Mouse (Mus musculus): Measurements from ENCODE around the gene Kazald1. TPM values are rescaled to one million over a fixed set of nuclear protein-coding genes. Genes with fewer than 3 reads are reported as not detected.

The Kazald1 gene
- polyA plus RNA-seq, 1 experiment from 2014 or later, result 38.5 TPM

- peaks cover 30% of the 10 kb centered on the region for H3K4me1 ChIP-seq
- ATAC-seq (ENCODE audit: insufficient number of reproducible peaks, low FRiP score, low TSS enrichment, low read depth), result no peak
- H3K4me3 ChIP-seq, result no peak overlapping the region
- peaks cover 52% of the 10 kb centered on the region for H3K36me3 ChIP-seq
- H3K27me3 ChIP-seq, result no peaks in the 10 kb centered on the region
- H3K9me3 ChIP-seq, result no peaks in the 10 kb centered on the region
- no peak overlapping the region for H3K4me2 ChIP-seq
- no peak overlapping the region for H3K9ac ChIP-seq
- WGBS, result 89% methylated on average over 8 of the region's 8 CpGs
- no peak overlapping the region for H3K27ac ChIP-seq
Measured at GRCm38 (mm10) chr19:45053451-45053850, 21.6 kb upstream of the Kazald1 start.

- Histone ChIP-seq H3K4me1 (peaks cover 24% of the 10 kb centered on the region), H3K4me3 (no peak overlapping the region), H3K27me3 (no peaks in the 10 kb centered on the region), H3K9me3 (no peaks in the 10 kb centered on the region), H3K36me3 (peaks cover 45% of the 10 kb centered on the region), H3K4me2 (no peak overlapping the region), H3K27ac (no peak overlapping the region), H3K9ac (no peak overlapping the region)
- WGBS, result 81% methylated on average over 6 of the region's 6 CpGs
- no peak for ATAC-seq (ENCODE audit: insufficient number of reproducible peaks, low FRiP score, low TSS enrichment, low read depth)
Measured at GRCm38 (mm10) chr19:45054892-45055690, 19.9 kb upstream of the Kazald1 start.

GRCm38 (mm10) chr19:45056364-45056763 is 18.7 kb upstream of the Kazald1 start:
- ATAC-seq (ENCODE audit: insufficient number of reproducible peaks, low FRiP score, low TSS enrichment, low read depth), result no peak
- Histone ChIP-seq H3K36me3 (peaks cover 36% of the 10 kb centered on the region), H3K27me3 (no peaks in the 10 kb centered on the region), H3K9me3 (no peaks in the 10 kb centered on the region), H3K9ac (no peak overlapping the region), H3K4me3 (no peak overlapping the region), H3K27ac (peak overlapping the region; percentile 97; the same call in 1 of the 2 replicates), H3K4me2 (0 out of 2 replicates have a peak overlapping the region, but pooled peaks have one; percentile 12), H3K4me1 (peaks cover 24% of the 10 kb centered on the region)
- 47% methylated on average over 4 of the region's 4 CpGs for WGBS

- no peak for ATAC-seq (ENCODE audit: insufficient number of reproducible peaks, low FRiP score, low TSS enrichment, low read depth)
- Histone ChIP-seq H3K27me3 (no peaks in the 10 kb centered on the region), H3K4me3 (peak overlapping the region; percentile 56), H3K9me3 (no peaks in the 10 kb centered on the region), H3K36me3 (peaks cover 32% of the 10 kb centered on the region), H3K27ac (peak overlapping the region; percentile 97), H3K9ac (0 out of 2 replicates have a peak overlapping the region, but pooled peaks have one; percentile 46), H3K4me1 (peaks cover 24% of the 10 kb centered on the region), H3K4me2 (peak overlapping the region; percentile 70)
- 66% methylated on average over 7 of the region's 7 CpGs for WGBS
Measured at GRCm38 (mm10) chr19:45056908-45057698, 17.9 kb upstream of the Kazald1 start.

GRCm38 (mm10) chr19:45057724-45058112 is 17.3 kb upstream of the Kazald1 start:
- 33% methylated on average over 7 of the region's 7 CpGs for WGBS
- Histone ChIP-seq H3K27me3 (no peaks in the 10 kb centered on the region), H3K4me2 (peak overlapping the region; percentile 70), H3K27ac (peak overlapping the region; percentile 97), H3K36me3 (peaks cover 26% of the 10 kb centered on the region), H3K9ac (peak overlapping the region; percentile 46), H3K9me3 (no peaks in the 10 kb centered on the region), H3K4me3 (peak overlapping the region; percentile 56), H3K4me1 (peaks cover 24% of the 10 kb centered on the region)
- ATAC-seq (ENCODE audit: insufficient number of reproducible peaks, low FRiP score, low TSS enrichment, low read depth), result no peak

- under 1% methylated on average over 34 of the region's 34 CpGs for WGBS
- H3K4me3 ChIP-seq, result peak overlapping the region; percentile 56
- peaks cover 21% of the 10 kb centered on the region; the same call in 1 of the 2 replicates for H3K36me3 ChIP-seq
- H3K27ac ChIP-seq, result peak overlapping the region; percentile 97
- H3K4me1 ChIP-seq, result peaks cover 24% of the 10 kb centered on the region
- H3K4me2 ChIP-seq, result peak overlapping the region; percentile 70
- H3K9me3 ChIP-seq, result no peaks in the 10 kb centered on the region
- peak; percentile 94 for ATAC-seq (ENCODE audit: insufficient number of reproducible peaks, low FRiP score, low TSS enrichment, low read depth)
- H3K27me3 ChIP-seq, result no peaks in the 10 kb centered on the region
- peak overlapping the region; percentile 70 for H3K9ac ChIP-seq
Measured at GRCm38 (mm10) chr19:45058113-45058839, 16.8 kb upstream of the Kazald1 start.

- Histone ChIP-seq H3K4me3 (peak overlapping the region; percentile 56), H3K27ac (peak overlapping the region; percentile 97), H3K9ac (peak overlapping the region; percentile 70), H3K4me1 (peaks cover 25% of the 10 kb centered on the region), H3K27me3 (peaks cover 3% of the 10 kb centered on the region), H3K9me3 (no peaks in the 10 kb centered on the region), H3K36me3 (peaks cover 15% of the 10 kb centered on the region; the same call in 1 of the 2 replicates), H3K4me2 (peak overlapping the region; percentile 70)
- no peak for ATAC-seq (ENCODE audit: insufficient number of reproducible peaks, low FRiP score, low TSS enrichment, low read depth)
- WGBS, result under 1% methylated on average over 14 of the region's 14 CpGs
Measured at GRCm38 (mm10) chr19:45058841-45059240, 16.2 kb upstream of the Kazald1 start.

GRCm38 (mm10) chr19:45063565-45064292 is 11.3 kb upstream of the Kazald1 start:
- ATAC-seq (ENCODE audit: insufficient number of reproducible peaks, low FRiP score, low TSS enrichment, low read depth), result no peak
- H3K27me3 ChIP-seq, result peaks cover 51% of the 10 kb centered on the region
- no peaks in the 10 kb centered on the region for H3K36me3 ChIP-seq
- no peak overlapping the region for H3K4me3 ChIP-seq
- H3K9ac ChIP-seq, result no peak overlapping the region
- H3K4me2 ChIP-seq, result no peak overlapping the region
- H3K9me3 ChIP-seq, result no peaks in the 10 kb centered on the region
- H3K4me1 ChIP-seq, result peaks cover 11% of the 10 kb centered on the region
- no peak overlapping the region for H3K27ac ChIP-seq
- 41% methylated on average over 20 of the region's 20 CpGs for WGBS

GRCm38 (mm10) chr19:45065226-45065625 is 9.8 kb upstream of the Kazald1 start:
- H3K9me3 ChIP-seq, result no peaks in the 10 kb centered on the region
- 6% methylated on average over 21 of the region's 21 CpGs for WGBS
- no peak overlapping the region for H3K4me3 ChIP-seq
- H3K27me3 ChIP-seq, result peaks cover 60% of the 10 kb centered on the region
- ATAC-seq (ENCODE audit: insufficient number of reproducible peaks, low FRiP score, low TSS enrichment, low read depth), result no peak
- H3K4me1 ChIP-seq, result peaks cover 4% of the 10 kb centered on the region; the same call in 1 of the 2 replicates
- no peak overlapping the region for H3K4me2 ChIP-seq
- no peak overlapping the region for H3K9ac ChIP-seq
- H3K36me3 ChIP-seq, result no peaks in the 10 kb centered on the region
- no peak overlapping the region for H3K27ac ChIP-seq

- Histone ChIP-seq H3K4me1 (peaks cover 4% of the 10 kb centered on the region; the same call in 1 of the 2 replicates), H3K4me3 (no peak overlapping the region), H3K36me3 (no peaks in the 10 kb centered on the region), H3K4me2 (no peak overlapping the region), H3K27me3 (peaks cover 60% of the 10 kb centered on the region), H3K9ac (no peak overlapping the region), H3K9me3 (no peaks in the 10 kb centered on the region), H3K27ac (no peak overlapping the region)
- WGBS, result 25% methylated on average over 17 of the region's 17 CpGs
- no peak for ATAC-seq (ENCODE audit: insufficient number of reproducible peaks, low FRiP score, low TSS enrichment, low read depth)
Measured at GRCm38 (mm10) chr19:45067170-45067569, 7.9 kb upstream of the Kazald1 start.
